Mouse (Mus musculus) heart, embryonic 14.5 days (tissue): ENCODE data around the gene Ccdc34. TPM values are rescaled to one million over a fixed set of nuclear protein-coding genes. Genes with fewer than 3 reads are reported as not detected.

Experiments used
- ATAC-seq: fragments of 200-750 bp; cut with Nextera tagmentation; 2 replicates; pipeline ENCODE4 v1.8.0; 2017; ENCODE audit warnings: low read depth, moderate TSS enrichment; ENCODE audit not compliant: insufficient number of reproducible peaks, insufficient read depth, low FRiP score
- H3K27ac ChIP-seq, 2 experiments: fragments of 200-500 bp in 1 of 2; fragments of 300-500 bp in 1 of 2; sonication (generic) in 1 of 2; replicated peaks in 1 of 2; 2 replicates each; pipeline ENCODE4 v1.5.1; 2012 to 2014; ENCODE audit warnings: low read depth in 2 of 2, low read length in 2 of 2, control low read depth in 1 of 2, mild to moderate bottlenecking in 1 of 2, mixed read lengths in 1 of 2; ENCODE audit not compliant: control insufficient read depth in 1 of 2, insufficient read depth in 1 of 2
- H3K27me3 ChIP-seq: fragments of 300-500 bp; sonication (generic); 2 replicates; pipeline ENCODE4 v1.6.1; 2014; ENCODE audit warnings: mild to moderate bottlenecking, low read length, control low read depth; ENCODE audit not compliant: control insufficient read depth, insufficient read depth
- H3K36me3 ChIP-seq: fragments of 300-500 bp; sonication (generic); 2 replicates; pipeline ENCODE4 v1.6.1; 2014; ENCODE audit warnings: mild to moderate bottlenecking, control low read depth, low read length, mixed read lengths; ENCODE audit not compliant: control insufficient read depth, insufficient read depth
- H3K4me1 ChIP-seq, 2 experiments: fragments of 200-500 bp in 1 of 2; fragments of 300-500 bp in 1 of 2; sonication (generic) in 1 of 2; 2 replicates each; pipeline ENCODE4 v1.6.1; 2012 to 2014; ENCODE audit warnings: low read length in 2 of 2, control low read depth in 1 of 2, mixed read lengths in 1 of 2; ENCODE audit not compliant: control insufficient read depth in 2 of 2, insufficient read depth in 2 of 2
- H3K4me2 ChIP-seq: fragments of 300-500 bp; sonication (generic); 2 replicates; pipeline ENCODE4 v1.6.1; 2014; ENCODE audit warnings: mild to moderate bottlenecking, low read length
- H3K4me3 ChIP-seq, 2 experiments: fragments of 200-500 bp in 1 of 2; fragments of 300-500 bp in 1 of 2; sonication (generic) in 1 of 2; 2 replicates each; pipeline ENCODE4 v1.5.1; 2012 to 2014; ENCODE audit warnings: low read length in 2 of 2, mild to moderate bottlenecking in 2 of 2, control low read depth in 1 of 2, low read depth in 1 of 2, moderate library complexity in 1 of 2; ENCODE audit not compliant: control insufficient read depth in 1 of 2, insufficient read depth in 1 of 2
- H3K9ac ChIP-seq: fragments of 300-500 bp; sonication (generic); 2 replicates; pipeline ENCODE4 v1.6.1; 2014; ENCODE audit warnings: mild to moderate bottlenecking, low read length
- H3K9me3 ChIP-seq: fragments of 300-500 bp; sonication (generic); 2 replicates; pipeline ENCODE4 v1.6.1; 2016; ENCODE audit warnings: low read length, control low read depth; ENCODE audit not compliant: control insufficient read depth
- WGBS: fragments of 180-500 bp; shearing (Covaris S2); extraction: QIAGEN DNeasy Blood & Tissue Kit; methylation state at CpG from one replicate; pipeline ENCODE4 v1.1.7; 2014; 5-methylcytosine and 5-hydroxymethylcytosine counted together
- polyA plus RNA-seq: library from polyadenylated mRNA; unstranded; fragments of >200 nt; fragmentation: Nextera tagmentation; extraction: Ambion mirVana; gene quantifications from 2 replicates; pipeline ENCODE4 v1.2.1, GENCODE M21; 2014

Ccdc34 gene
- polyA plus RNA-seq, 1 experiment from 2014 or later, result 25.4 TPM

DNA sequence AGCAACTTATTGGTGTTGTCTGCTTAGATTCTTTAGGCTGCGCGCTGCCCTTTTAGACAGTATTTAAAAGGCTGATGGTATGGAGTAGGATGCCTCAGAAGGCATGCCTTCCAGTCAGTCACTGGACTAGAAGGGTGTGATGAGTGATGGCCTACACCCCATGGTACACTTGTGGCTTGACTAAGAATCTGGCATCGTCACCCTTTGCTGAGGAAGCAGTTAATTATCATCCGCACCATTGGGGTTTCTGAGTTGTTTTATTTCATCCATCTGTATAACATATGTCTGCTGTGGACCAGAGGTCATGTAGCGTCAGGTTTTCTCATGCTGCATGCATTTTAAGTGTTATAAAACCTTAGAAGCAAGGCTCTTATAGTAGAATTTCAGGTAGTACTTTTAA, 29.7 kb upstream of the Ccdc34 start:
- Histone ChIP-seq H3K27ac (peak overlapping the region in 1 of 2 experiments; percentile 19; a peak in 1 of 4 replicates), H3K9me3 (no peaks in the 10 kb centered on the region), H3K36me3 (no peaks in the 10 kb centered on the region), H3K27me3 (no peaks in the 10 kb centered on the region), H3K9ac (no peak overlapping the region), H3K4me1 (peaks cover 22 to 56% of the 10 kb centered on the region in 2 experiments), H3K4me3 (no peak overlapping the region), H3K4me2 (no peak overlapping the region)
- 80% methylated on average over 5 of the region's 5 CpGs for WGBS
- no peak for ATAC-seq

DNA sequence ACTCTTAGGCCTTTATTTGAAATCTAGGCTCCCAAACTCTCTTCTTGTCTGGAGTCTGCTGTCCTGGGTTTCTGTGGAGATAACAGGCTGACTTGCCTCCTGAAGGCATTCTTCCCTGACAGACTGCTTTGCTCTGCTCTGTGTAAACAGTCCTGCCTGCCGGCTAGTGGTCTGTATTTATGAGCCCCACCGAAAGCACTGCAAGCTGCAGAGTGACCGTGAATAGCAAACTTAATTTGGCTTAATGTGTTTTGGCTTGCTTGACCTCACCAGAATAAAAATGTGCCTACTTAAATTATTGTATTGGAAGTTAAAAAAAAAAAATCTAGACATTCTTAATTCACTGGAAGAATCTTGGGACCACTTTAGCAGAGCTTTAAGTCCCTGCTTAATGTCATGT, 28.4 kb upstream of the Ccdc34 start:
- Histone ChIP-seq H3K9me3 (no peaks in the 10 kb centered on the region), H3K27me3 (no peaks in the 10 kb centered on the region), H3K27ac (peak overlapping the region; percentile 50; a peak in 2 of 4 replicates), H3K4me3 (no peak overlapping the region), H3K4me1 (peaks cover 22 to 56% of the 10 kb centered on the region in 2 experiments), H3K9ac (no peak overlapping the region; the same call in 1 of the 2 replicates), H3K36me3 (no peaks in the 10 kb centered on the region), H3K4me2 (peak overlapping the region; percentile 30)
- WGBS, result 4% methylated on average over 3 of the region's 3 CpGs
- ATAC-seq, result no peak

DNA sequence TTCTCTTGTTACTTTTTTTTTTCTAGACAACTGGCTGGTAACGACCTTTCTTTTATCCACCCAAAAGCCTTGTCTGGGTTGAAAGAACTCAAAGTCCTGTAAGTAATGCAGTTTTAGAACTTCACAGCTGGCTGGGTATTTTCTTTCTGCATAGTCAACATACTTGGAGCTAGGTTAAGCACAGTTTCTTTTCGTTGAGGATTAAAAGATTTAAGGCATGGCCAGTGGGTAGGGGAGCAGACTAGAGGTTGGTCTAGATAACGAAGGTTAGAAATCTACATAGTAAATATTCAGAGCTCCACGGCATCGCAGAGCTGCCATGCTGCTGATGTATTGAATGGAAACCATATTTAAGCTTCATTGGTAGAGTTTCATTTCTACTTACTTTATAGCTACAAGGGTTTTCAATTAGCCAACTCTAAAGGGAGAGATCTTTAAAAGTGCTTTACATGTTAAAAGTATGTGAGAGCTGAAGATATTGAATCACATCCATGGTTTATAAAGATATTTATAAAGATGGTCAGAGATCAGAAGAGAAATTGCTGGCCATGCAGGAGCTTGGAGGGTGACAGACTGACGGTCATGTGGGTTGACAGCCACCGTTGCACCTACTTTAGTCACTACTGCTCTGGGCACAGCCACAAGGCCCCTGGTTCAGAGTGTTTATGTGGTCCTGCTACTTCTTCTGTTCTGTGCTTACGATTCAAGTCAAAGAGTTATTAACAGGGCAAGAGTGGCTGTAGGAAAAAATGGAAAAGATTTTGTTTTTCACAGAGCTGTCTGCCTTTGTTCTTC, 27.7 kb upstream of the Ccdc34 start:
- 52% methylated on average over 8 of the region's 8 CpGs for WGBS
- H3K27me3 ChIP-seq, result no peaks in the 10 kb centered on the region
- no peak for ATAC-seq
- H3K36me3 ChIP-seq, result no peaks in the 10 kb centered on the region
- peak overlapping the region in 1 of 2 experiments; percentile 50; a peak in 3 of 4 replicates for H3K27ac ChIP-seq
- peaks cover 23 to 54% of the 10 kb centered on the region in 2 experiments for H3K4me1 ChIP-seq
- H3K4me3 ChIP-seq, result no peak overlapping the region
- 0 out of 2 replicates have a peak overlapping the region, but pooled peaks have one; percentile 17 for H3K9ac ChIP-seq
- no peaks in the 10 kb centered on the region for H3K9me3 ChIP-seq
- peak overlapping the region; percentile 30 for H3K4me2 ChIP-seq

DNA sequence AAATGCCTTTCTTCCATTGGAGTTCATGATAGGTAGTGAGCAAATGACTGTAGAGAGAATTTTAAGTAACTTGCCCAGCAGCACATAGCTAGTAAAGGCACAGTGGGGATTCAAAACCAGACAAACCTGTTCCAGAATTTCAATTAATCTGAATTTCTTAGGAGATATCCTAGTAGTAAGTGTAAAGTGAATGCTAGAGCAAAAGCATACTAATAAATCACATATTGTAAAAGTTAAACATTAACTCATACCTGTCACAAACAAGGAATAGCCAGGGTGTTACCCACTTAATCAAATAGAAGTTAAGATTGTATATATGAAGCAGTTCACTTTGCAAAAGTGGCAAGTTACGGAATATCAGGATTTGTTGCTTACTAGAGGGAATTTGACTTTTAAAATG, 25.9 kb upstream of the Ccdc34 start:
- WGBS, result 90% methylated on average over 1 of the region's 1 CpGs
- Histone ChIP-seq H3K4me1 (peaks cover 13 to 54% of the 10 kb centered on the region in 2 experiments), H3K4me2 (no peak overlapping the region), H3K9ac (no peak overlapping the region), H3K9me3 (no peaks in the 10 kb centered on the region), H3K36me3 (no peaks in the 10 kb centered on the region), H3K27ac (no peak overlapping the region), H3K4me3 (no peak overlapping the region), H3K27me3 (no peaks in the 10 kb centered on the region)
- ATAC-seq, result no peak

DNA sequence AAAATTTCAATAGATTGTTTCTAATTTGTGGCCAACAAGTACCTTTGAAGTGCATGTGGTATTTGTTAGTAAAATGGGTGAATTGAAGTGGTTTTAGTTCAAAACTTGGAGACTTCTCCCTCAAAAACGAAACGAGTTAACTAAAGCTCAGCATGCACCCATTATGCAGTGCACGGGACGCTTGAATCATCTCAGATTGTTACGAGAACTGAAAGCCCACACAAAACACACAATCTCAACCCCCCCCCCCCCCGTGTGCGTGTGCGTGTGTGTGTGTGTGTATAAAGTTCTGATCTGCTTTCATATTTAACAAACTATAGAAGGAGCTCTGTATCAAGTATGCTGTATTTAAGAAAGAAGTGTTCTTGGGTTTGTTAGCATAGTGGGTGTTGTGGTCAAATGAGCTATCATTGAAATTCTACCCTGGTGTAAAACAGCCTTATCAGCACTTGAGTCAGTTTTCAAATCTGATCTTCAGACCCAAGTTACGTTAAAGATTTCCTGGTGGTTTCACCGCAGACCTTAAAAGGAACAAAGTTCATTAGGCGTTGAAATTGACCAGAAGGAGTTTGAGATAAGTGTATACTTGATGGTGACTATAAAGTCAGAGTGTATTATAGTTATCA, 25.1 kb upstream of the Ccdc34 start:
- Histone ChIP-seq H3K4me3 (no peak overlapping the region), H3K4me2 (no peak overlapping the region), H3K9me3 (no peaks in the 10 kb centered on the region), H3K27ac (no peak overlapping the region), H3K27me3 (no peaks in the 10 kb centered on the region), H3K9ac (no peak overlapping the region), H3K36me3 (no peaks in the 10 kb centered on the region), H3K4me1 (peaks cover 8 to 46% of the 10 kb centered on the region in 2 experiments)
- 71% methylated on average over 11 of the region's 11 CpGs for WGBS
- ATAC-seq, result no peak

DNA sequence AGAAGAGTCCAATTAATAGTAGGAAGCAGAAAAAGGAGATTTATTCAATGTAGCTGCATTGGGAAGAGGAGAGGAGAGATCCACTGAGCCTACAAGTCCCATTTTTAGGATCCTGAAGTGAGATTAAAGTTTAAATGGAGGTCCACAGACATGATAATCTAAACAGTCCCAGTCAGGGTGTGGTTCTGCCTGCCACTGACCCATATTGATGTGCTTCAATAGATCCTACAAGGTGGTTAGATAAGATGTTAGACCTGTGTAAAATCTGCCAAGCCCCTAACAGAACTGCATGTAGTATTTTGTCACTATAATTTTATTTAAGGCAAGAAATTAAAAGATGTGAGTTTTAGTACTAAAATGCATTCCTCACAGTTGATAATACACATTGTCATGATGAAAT, 24.2 kb upstream of the Ccdc34 start:
- no peaks in the 10 kb centered on the region for H3K27me3 ChIP-seq
- H3K4me3 ChIP-seq, result no peak overlapping the region
- peaks cover 7 to 40% of the 10 kb centered on the region in 2 experiments for H3K4me1 ChIP-seq
- no peak overlapping the region for H3K27ac ChIP-seq
- no peak overlapping the region for H3K9ac ChIP-seq
- no peak for ATAC-seq
- H3K4me2 ChIP-seq, result no peak overlapping the region
- H3K36me3 ChIP-seq, result no peaks in the 10 kb centered on the region
- H3K9me3 ChIP-seq, result no peaks in the 10 kb centered on the region

DNA sequence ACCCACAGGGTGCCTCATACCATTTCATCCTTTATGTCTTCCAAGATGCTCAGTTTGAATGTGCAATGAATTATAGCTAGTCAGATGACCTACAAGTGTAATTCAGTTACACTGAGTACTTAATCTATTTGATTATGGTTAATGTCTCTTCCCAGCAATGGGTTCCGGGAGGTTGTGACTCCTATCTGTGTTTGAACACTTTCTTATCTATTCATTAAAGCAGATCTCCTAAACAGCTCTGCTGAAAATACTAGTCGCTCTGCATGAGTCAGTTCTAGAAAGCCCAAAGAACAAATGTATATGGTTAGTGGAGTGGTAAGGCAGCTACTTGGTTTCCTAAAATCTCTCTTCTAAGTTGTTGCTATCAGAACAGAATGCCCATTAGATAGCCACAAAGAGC, 22.6 kb upstream of the Ccdc34 start:
- Histone ChIP-seq H3K4me1 (peaks cover 7 to 23% of the 10 kb centered on the region in 2 experiments), H3K9ac (no peak overlapping the region), H3K36me3 (peaks cover 13% of the 10 kb centered on the region), H3K9me3 (no peaks in the 10 kb centered on the region), H3K27ac (no peak overlapping the region; a peak in 1 of 4 replicates), H3K27me3 (no peaks in the 10 kb centered on the region), H3K4me3 (no peak overlapping the region), H3K4me2 (no peak overlapping the region)
- ATAC-seq, result no peak
- 7% methylated on average over 2 of the region's 2 CpGs for WGBS
